Mouse (Mus musculus) embryonic facial prominence, embryonic 10.5 days (tissue): ENCODE results near the gene Cpb2. TPM values are rescaled to one million over a fixed set of nuclear protein-coding genes. Genes with fewer than 3 reads are reported as not detected.

Experiments used
- DNase-seq: peaks from one replicate; pipeline ENCODE4 v3.0.0-alpha.2; 2017; ENCODE audit warnings: low spot score
- H3K27ac ChIP-seq: fragments of 300-500 bp; sonication (generic); replicated peaks from 2 replicates; pipeline ENCODE4 v1.5.1; 2016; ENCODE audit warnings: mild to moderate bottlenecking
- H3K27me3 ChIP-seq: fragments of 300-500 bp; sonication (generic); replicated peaks from 2 replicates; pipeline ENCODE4 v1.6.1; 2016; ENCODE audit warnings: low read depth, mild to moderate bottlenecking; ENCODE audit not compliant: poor library complexity, severe bottlenecking
- H3K36me3 ChIP-seq: fragments of 300-500 bp; sonication (generic); replicated peaks from 2 replicates; pipeline ENCODE4 v1.6.1; 2016; ENCODE audit warnings: mild to moderate bottlenecking, moderate library complexity
- H3K4me1 ChIP-seq: fragments of 300-500 bp; sonication (generic); 2 replicates; pipeline ENCODE4 v1.6.1; 2016
- H3K4me3 ChIP-seq: fragments of 300-500 bp; sonication (generic); 2 replicates; pipeline ENCODE4 v1.5.1; 2016; ENCODE audit warnings: mild to moderate bottlenecking, moderate library complexity
- H3K9me3 ChIP-seq: fragments of 300-500 bp; sonication (generic); 2 replicates; pipeline ENCODE4 v1.6.1; 2016; ENCODE audit warnings: mild to moderate bottlenecking
- WGBS: fragments of 180-500 bp; shearing (Covaris S2); methylation state at CpG from one replicate; pipeline ENCODE4 v1.1.7; 2016; 5-methylcytosine and 5-hydroxymethylcytosine counted together
- polyA plus RNA-seq: library from polyadenylated mRNA; unstranded; fragments of >200 nt; fragmentation: Nextera tagmentation; extraction: Ambion mirVana; gene quantifications from 2 replicates; pipeline ENCODE4 v1.2.1, GENCODE M21; 2016

The Cpb2 gene
- not detected in 2 replicates for polyA plus RNA-seq

GRCm38 (mm10) chr14:75242087-75242486 lies at the start of gene Cpb2:
Gene Cpb2, plus strand, starts transcription at chr14:75242287.
- no peak for DNase-seq
- H3K36me3 ChIP-seq = no peaks in the 10 kb centered on the region
- no peaks in the 10 kb centered on the region for H3K4me1 ChIP-seq
- 88% methylated on average over 5 of the region's 5 CpGs for WGBS
- no peak within 1 kb of the TSS for H3K27ac ChIP-seq
- H3K4me3 ChIP-seq = no peak within 1 kb of the TSS
- no peaks in the 10 kb centered on the region for H3K9me3 ChIP-seq
- H3K27me3 ChIP-seq = no peaks in the 10 kb centered on the region

GRCm38 (mm10) chr14:75192427-75192826 lies 49.7 kb upstream of the Cpb2 start:
- DNase-seq = no peak
- no peaks in the 10 kb centered on the region for H3K9me3 ChIP-seq
- WGBS = 87% methylated on average over 10 of the region's 10 CpGs
- no peaks in the 10 kb centered on the region for H3K36me3 ChIP-seq
- no peaks in the 10 kb centered on the region for H3K27me3 ChIP-seq
- no peaks in the 10 kb centered on the region for H3K4me1 ChIP-seq
- no peak overlapping the region for H3K27ac ChIP-seq
- no peak overlapping the region for H3K4me3 ChIP-seq

GRCm38 (mm10) chr14:75192858-75193257 lies 49.2 kb upstream of the Cpb2 start:
- H3K4me3 ChIP-seq = no peak overlapping the region
- 83% methylated on average over 10 of the region's 10 CpGs for WGBS
- H3K4me1 ChIP-seq = no peaks in the 10 kb centered on the region
- H3K27ac ChIP-seq = no peak overlapping the region
- no peak for DNase-seq
- H3K36me3 ChIP-seq = no peaks in the 10 kb centered on the region
- no peaks in the 10 kb centered on the region for H3K27me3 ChIP-seq
- H3K9me3 ChIP-seq = no peaks in the 10 kb centered on the region

- H3K36me3 ChIP-seq = no peaks in the 10 kb centered on the region
- WGBS = 89% methylated on average over 5 of the region's 5 CpGs
- H3K4me3 ChIP-seq = no peak overlapping the region
- H3K4me1 ChIP-seq = no peaks in the 10 kb centered on the region
- no peak overlapping the region for H3K27ac ChIP-seq
- DNase-seq = no peak
- no peaks in the 10 kb centered on the region for H3K9me3 ChIP-seq
- no peaks in the 10 kb centered on the region for H3K27me3 ChIP-seq
Observed at GRCm38 (mm10) chr14:75195530-75195929, 46.6 kb upstream of the Cpb2 start.

GRCm38 (mm10) chr14:75197027-75197426 lies 45.1 kb upstream of the Cpb2 start:
- WGBS = 43% methylated on average over 5 of the region's 5 CpGs
- no peak overlapping the region for H3K4me3 ChIP-seq
- no peaks in the 10 kb centered on the region for H3K36me3 ChIP-seq
- no peaks in the 10 kb centered on the region for H3K4me1 ChIP-seq
- no peaks in the 10 kb centered on the region for H3K27me3 ChIP-seq
- H3K9me3 ChIP-seq = no peaks in the 10 kb centered on the region
- DNase-seq = peak; percentile 65
- H3K27ac ChIP-seq = no peak overlapping the region

- no peaks in the 10 kb centered on the region for H3K27me3 ChIP-seq
- H3K36me3 ChIP-seq = no peaks in the 10 kb centered on the region
- whole genome bisulfite sequencing = 64% methylated on average over 7 of the region's 7 CpGs
- H3K27ac ChIP-seq = no peak overlapping the region
- H3K9me3 ChIP-seq = no peaks in the 10 kb centered on the region
- H3K4me1 ChIP-seq = no peaks in the 10 kb centered on the region
- H3K4me3 ChIP-seq = no peak overlapping the region
- no peak for DNase-seq
Observed at GRCm38 (mm10) chr14:75197660-75198059, 44.4 kb upstream of the Cpb2 start.

GRCm38 (mm10) chr14:75205363-75206051 lies 36.6 kb upstream of the Cpb2 start:
- no peaks in the 10 kb centered on the region for H3K36me3 ChIP-seq
- H3K27me3 ChIP-seq = no peaks in the 10 kb centered on the region
- 84% methylated on average over 6 of the region's 6 CpGs for WGBS
- H3K4me1 ChIP-seq = 0 out of 2 replicates have a peak, but pooled peaks cover 3% of the 10 kb centered on the region
- H3K27ac ChIP-seq = no peak overlapping the region
- no peak for DNase-seq
- H3K9me3 ChIP-seq = no peaks in the 10 kb centered on the region
- H3K4me3 ChIP-seq = no peak overlapping the region

GRCm38 (mm10) chr14:75206307-75206706 lies 35.8 kb upstream of the Cpb2 start:
- H3K27me3 ChIP-seq = no peaks in the 10 kb centered on the region
- no peaks in the 10 kb centered on the region for H3K36me3 ChIP-seq
- no peak for DNase-seq
- H3K4me1 ChIP-seq = 0 out of 2 replicates have a peak, but pooled peaks cover 3% of the 10 kb centered on the region
- 93% methylated on average over 4 of the region's 4 CpGs for WGBS
- no peak overlapping the region for H3K27ac ChIP-seq
- no peaks in the 10 kb centered on the region for H3K9me3 ChIP-seq
- no peak overlapping the region for H3K4me3 ChIP-seq

GRCm38 (mm10) chr14:75208572-75209151 lies 33.4 kb upstream of the Cpb2 start:
- peaks cover 4% of the 10 kb centered on the region; the same call in 1 of the 2 replicates for H3K4me1 ChIP-seq
- H3K27ac ChIP-seq = no peak overlapping the region
- peak; percentile 15 for DNase-seq
- no peak overlapping the region for H3K4me3 ChIP-seq
- 75% methylated on average over 6 of the region's 6 CpGs for WGBS
- H3K27me3 ChIP-seq = no peaks in the 10 kb centered on the region
- H3K9me3 ChIP-seq = no peaks in the 10 kb centered on the region
- no peaks in the 10 kb centered on the region for H3K36me3 ChIP-seq

GRCm38 (mm10) chr14:75213752-75214151 lies 28.3 kb upstream of the Cpb2 start:
- Histone ChIP-seq H3K36me3 (no peaks in the 10 kb centered on the region), H3K4me1 (peaks cover 4% of the 10 kb centered on the region; the same call in 1 of the 2 replicates), H3K9me3 (no peaks in the 10 kb centered on the region), H3K4me3 (no peak overlapping the region), H3K27me3 (no peaks in the 10 kb centered on the region), H3K27ac (no peak overlapping the region)
- no peak for DNase-seq
- WGBS = 87% methylated on average over 11 of the region's 11 CpGs

GRCm38 (mm10) chr14:75218843-75219242 lies 23.2 kb upstream of the Cpb2 start:
- no peak overlapping the region for H3K27ac ChIP-seq
- H3K27me3 ChIP-seq = no peaks in the 10 kb centered on the region
- 89% methylated on average over 2 of the region's 2 CpGs for WGBS
- H3K4me3 ChIP-seq = no peak overlapping the region
- DNase-seq = no peak
- H3K9me3 ChIP-seq = no peaks in the 10 kb centered on the region
- peaks cover 2% of the 10 kb centered on the region; the same call in 1 of the 2 replicates for H3K4me1 ChIP-seq
- H3K36me3 ChIP-seq = no peaks in the 10 kb centered on the region

GRCm38 (mm10) chr14:75219250-75219913 lies 22.7 kb upstream of the Cpb2 start:
- H3K9me3 ChIP-seq = no peaks in the 10 kb centered on the region
- DNase-seq = no peak
- no peaks in the 10 kb centered on the region for H3K27me3 ChIP-seq
- 88% methylated on average over 5 of the region's 5 CpGs for WGBS
- no peaks in the 10 kb centered on the region for H3K4me1 ChIP-seq
- no peak overlapping the region for H3K27ac ChIP-seq
- H3K36me3 ChIP-seq = no peaks in the 10 kb centered on the region
- H3K4me3 ChIP-seq = no peak overlapping the region

GRCm38 (mm10) chr14:75222386-75222785 lies 19.7 kb upstream of the Cpb2 start:
- 84% methylated on average over 6 of the region's 6 CpGs for WGBS
- no peak overlapping the region for H3K4me3 ChIP-seq
- no peak for DNase-seq
- H3K4me1 ChIP-seq = no peaks in the 10 kb centered on the region
- no peak overlapping the region for H3K27ac ChIP-seq
- no peaks in the 10 kb centered on the region for H3K9me3 ChIP-seq
- no peaks in the 10 kb centered on the region for H3K36me3 ChIP-seq
- H3K27me3 ChIP-seq = no peaks in the 10 kb centered on the region
